Mouse (Mus musculus) urinary bladder, adult 18-20 months (tissue): Measurements from ENCODE around the gene Slc25a26.
"Not testable (repeated sequence)": the region's sequence is repeated elsewhere in the genome, so short reads cannot be mapped to it uniquely, and the experiment has no call there.

Source experiments
- DNase-seq, 2 experiments: peaks; one replicate each; pipeline ENCODE4 v3.0.0; 2022; ENCODE audit warnings: low spot score in 2 of 2, mixed read lengths in 2 of 2

Gene Slc25a26

DNA sequence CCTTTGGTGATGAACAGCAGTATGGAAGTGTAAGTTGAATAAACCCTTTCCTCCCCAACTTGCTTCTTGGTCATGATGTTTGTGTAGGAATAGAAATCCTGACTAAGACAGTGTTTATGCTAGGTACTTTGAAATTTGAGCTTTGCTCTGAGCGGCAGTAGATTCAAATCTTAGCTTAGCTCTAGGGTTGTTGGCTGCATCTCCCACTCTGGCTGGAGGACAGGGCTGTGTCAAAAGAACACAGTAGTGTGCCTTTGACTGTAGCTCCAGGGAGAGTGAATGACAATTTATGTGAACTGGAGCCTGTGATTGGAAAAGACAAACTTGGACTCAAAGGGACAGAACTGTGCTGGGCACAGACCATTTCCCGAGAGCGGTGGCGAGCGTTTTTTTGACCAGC is 53.0 kb downstream of the Slc25a26 start:
- DNase-seq = no peak

DNA sequence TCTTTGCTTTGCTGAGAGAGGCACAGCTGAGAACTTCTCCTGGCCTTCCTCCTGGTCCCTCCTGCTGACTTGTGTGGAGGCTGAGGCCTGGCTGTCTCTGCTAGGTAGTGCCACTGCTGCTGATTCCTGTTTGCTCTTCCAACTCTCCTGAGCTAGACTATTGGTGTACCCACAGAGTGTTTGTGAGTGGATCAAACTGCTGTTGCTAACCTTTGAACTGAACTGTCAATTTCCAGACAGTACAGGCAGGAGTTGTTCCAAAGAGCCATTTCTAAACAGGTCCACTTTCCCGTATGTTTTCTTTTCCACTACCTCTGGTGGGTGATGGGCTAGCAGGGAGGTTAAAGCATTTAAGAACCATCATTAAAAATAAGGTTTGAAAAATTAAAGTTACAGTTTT is 58.5 kb downstream of the Slc25a26 start:
- DNase-seq = not testable (repeated sequence)

DNA sequence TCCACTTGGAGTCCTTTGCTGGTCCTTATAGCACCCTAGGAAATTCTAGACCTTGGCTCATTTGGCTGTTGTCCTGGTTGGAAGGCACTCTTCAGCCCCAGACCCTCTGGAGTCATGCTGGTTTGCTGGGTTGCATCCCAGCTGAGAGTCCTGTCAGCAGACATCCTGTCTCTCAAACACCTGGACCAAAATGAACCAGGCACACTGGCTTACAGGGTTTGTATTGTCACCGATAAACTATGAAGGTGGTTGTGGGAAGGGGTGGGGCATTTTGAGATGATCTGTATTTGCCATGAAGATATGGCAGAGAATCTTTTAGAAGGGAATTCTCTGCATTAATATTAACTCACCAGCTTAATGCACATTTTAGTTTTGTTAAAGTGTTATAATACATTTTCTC is 60.8 kb downstream of the Slc25a26 start:
- no peak for DNase-seq

GRCm38 (mm10) chr6:94561346-94561745 is 61.2 kb downstream of the Slc25a26 start:
- DNase-seq = no peak

GRCm38 (mm10) chr6:94563203-94563940 is 63.2 kb downstream of the Slc25a26 start:
- no peak for DNase-seq

DNA sequence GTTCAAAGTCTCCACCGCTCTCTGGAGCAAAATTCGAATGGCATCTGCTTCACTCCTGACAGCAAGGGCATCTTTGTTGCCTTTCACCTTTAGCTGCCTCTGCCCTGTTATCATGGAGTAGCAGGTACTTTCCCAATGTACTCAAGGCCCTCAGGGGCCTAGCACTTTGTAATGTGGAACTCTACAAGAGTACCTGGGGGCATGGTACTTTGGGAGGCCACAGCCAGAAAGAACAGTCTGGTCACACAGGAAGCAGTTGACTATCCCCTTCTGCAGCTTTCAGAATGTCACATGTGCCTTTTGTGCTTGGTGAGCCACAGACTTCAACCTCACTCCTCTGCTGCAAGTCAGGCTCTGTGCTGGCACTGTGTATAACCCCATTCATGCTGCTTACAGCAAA is 65.6 kb downstream of the Slc25a26 start:
- DNase-seq = no peak

- no peak for DNase-seq
Observed at GRCm38 (mm10) chr6:94568040-94568439, 67.9 kb downstream of the Slc25a26 start.

DNA sequence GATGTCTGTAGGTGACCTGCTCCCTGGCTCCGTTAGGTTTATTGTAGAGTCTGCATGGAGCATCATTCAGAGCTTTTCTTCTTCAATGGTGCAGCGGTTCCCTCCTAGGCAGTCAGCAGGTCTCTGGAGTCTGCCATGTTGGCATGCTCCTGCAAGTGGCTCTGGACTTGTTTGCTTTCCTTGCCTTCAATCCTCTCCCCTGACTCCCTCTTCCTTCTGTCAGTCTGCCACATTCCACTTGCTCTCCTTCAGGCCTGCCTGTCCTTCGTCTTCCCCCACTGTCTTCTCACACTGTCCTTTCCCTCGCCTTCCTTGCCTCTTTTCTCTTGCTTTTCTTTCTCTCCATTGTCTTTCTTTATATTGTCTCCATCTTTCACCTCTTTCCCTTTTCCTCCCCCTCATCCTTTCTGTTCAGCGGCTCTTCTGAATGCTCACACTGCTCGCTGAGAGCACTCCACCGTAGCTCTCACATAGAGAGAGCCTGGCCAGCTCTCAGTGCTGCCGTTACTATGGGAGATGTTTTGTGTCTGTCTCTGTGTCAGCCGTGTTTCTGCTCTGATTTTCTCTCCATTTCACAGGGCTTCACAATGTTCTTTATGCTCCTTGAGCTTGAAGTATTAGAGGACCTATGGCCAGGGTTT is 75.5 kb downstream of the Slc25a26 start:
- DNase-seq = no peak

DNA sequence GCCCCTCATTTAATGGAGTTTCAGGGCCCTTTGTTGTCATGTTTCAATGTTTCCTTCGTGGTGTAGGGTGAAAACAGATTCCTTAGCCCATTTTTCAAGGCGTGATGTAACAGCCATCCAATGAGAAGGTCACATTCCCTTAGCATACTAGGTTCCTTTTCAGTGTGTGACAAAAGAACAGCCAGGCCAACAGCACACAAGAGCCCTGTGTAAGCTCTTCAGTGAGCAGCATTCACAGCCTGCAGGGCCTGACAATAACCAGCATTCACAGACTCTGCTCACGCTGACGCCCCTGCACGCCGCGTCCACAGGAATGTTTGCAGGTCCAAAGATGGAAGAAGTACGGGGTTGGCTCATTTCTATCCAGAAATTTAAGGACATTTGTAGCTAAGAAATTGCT is 77.9 kb downstream of the Slc25a26 start:
- DNase-seq = no peak

DNA sequence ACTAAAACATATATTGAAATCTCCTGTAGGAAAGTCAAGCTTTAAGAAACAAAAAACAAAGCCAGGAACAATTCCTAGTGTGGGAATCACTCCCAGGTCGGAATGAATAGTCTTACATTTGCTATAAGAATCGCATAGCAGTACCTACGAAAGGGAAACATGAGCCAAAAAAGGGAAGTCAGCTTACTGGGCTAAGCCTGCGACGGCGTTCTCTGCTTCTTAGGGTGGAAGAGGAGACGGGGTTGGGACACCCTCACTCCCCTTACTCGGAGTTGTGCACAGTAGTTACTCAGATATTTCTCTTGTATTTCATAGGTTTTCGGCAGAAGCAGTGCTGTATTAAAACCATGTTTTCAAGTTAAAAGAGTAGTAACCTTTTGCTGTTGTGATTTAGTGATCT is 81.9 kb downstream of the Slc25a26 start:
- no peak for DNase-seq

DNA sequence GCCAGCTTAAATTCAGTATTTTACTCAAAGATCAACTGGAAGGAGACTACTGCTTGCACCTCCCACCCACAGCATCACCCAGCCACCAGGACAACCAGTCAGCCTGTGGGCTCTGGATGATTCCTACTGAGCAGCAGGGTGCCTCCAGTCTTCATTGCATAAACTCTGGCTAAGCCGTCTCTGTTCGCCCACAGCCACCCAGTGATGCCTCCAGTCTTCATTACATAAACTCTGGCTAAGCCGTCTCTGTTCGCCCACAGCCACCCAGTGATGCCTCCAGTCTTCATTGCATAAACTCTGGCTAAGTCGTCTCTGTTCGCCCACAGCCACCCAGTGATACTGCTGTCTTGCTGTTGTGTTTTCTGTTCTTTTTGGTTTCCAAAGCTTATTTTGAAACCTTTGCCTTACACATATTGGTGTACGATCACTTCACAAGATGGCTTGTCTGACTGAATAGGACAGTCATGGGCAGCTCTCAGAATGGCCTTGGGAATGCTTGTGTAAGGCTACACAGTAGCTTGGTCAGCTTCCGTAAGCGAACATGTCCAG is 84.1 kb downstream of the Slc25a26 start:
- no peak for DNase-seq

GRCm38 (mm10) chr6:94584976-94585375 is 84.8 kb downstream of the Slc25a26 start:
- DNase-seq = no peak

- DNase-seq = no peak
Observed at GRCm38 (mm10) chr6:94588365-94588764, 88.2 kb downstream of the Slc25a26 start.

DNA sequence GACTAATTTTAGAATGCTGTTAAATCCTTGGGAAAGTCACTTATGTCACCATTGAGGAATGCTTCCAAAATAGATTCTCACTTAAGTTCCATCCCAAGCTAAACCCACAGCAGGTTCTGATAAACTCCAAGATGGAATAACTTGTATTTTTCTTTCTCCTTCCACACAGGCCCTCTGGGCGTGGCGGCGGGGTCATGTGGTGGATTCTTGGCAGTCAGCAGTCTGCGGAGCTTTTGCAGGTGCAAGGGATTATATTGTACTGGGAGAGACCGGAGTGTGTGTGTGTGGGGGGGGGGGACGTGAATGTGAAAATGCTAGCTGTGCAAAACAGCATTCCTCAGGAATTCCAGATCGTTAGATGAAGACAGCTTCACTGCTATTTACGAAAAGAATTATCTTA is 92.1 kb downstream of the Slc25a26 start:
- DNase-seq = no peak

- no peak for DNase-seq
Observed at GRCm38 (mm10) chr6:94592710-94593109, 92.6 kb downstream of the Slc25a26 start.

DNA sequence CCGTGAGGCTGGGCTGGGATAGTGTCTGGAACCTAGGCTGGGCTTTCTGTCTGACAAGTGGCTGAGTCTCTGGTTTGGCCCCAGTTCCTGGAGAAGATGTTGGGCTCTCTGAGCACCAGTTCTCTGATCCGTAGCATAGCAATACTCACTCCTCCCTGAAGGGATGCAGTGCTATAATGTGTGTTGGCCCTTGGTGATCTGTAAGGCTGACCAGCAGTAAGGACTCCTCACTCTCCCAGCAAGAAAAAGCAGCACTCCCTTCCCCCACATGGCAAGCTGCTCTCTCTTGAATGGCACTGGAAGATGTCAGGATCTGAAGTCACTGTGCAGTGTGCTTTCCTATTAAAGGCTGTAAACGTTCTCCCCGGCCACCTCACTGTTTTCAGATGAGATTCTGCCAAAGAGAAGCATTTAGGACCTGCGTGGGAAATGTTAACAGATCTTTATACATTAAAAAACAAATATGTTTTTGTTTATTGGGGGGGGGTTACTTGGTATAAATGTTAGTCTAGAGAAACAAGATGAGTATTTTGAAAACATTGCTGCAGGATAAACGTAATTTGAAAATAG is 94.0 kb downstream of the Slc25a26 start:
- DNase-seq = no peak

GRCm38 (mm10) chr6:94594711-94595110 is 94.6 kb downstream of the Slc25a26 start:
- DNase-seq = no peak

DNA sequence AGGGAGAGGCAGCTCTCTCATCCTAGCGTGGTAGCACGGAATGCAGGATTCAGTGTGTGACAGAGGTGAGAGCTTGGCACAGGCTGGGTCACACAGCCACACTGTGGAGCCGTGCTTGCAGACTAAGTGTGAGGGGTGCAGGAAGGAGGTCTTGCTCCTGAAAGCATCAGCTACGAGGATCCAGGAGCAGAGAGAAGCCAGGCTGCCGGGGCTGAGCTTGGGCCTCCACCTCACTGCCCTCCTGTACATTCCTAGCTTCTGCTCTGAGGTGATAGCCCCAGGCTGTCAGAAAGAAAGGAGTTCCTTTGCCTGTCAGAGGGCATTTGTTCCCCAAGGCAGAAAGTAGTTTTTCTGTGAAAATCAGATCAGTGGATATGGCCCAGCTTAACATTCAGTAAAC is 95.1 kb downstream of the Slc25a26 start:
- DNase-seq = no peak

- DNase-seq = no peak
Observed at GRCm38 (mm10) chr6:94596051-94596760, 96.1 kb downstream of the Slc25a26 start.

DNA sequence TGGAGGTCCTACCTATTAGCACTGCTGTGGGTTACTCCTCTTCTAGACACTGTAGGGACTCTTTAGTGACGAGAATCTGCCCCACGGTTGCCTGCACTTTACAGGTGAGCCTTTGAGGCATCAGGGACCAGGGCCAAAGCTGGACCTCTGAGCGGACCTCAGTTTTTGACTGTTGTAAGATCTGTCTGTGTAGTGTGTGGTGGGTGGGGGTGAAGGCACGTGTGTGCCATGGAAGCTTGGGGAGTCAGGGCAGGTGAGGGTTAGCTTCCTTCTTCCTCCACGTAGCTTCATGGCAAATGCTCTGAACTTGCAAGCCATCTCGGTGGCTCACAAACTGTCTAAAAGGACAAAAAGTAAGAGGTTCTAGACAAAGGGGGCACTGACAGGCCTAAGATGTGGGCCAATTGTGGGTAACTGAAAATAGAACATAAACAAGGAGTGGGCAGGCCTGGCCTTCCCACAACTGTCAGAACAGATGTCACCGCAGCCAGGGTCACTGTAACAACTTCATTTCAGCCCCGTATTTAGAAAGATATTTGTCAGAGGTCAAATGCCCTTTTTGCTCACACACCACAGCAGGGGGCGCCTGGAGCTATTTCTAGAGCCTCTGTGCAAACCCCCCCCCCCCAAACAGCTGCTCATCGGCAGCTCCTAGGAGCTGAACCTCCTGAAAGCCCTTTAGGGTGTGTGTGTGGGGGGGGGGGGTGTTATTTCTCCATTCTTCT is 96.8 kb downstream of the Slc25a26 start:
- DNase-seq = no peak

DNA sequence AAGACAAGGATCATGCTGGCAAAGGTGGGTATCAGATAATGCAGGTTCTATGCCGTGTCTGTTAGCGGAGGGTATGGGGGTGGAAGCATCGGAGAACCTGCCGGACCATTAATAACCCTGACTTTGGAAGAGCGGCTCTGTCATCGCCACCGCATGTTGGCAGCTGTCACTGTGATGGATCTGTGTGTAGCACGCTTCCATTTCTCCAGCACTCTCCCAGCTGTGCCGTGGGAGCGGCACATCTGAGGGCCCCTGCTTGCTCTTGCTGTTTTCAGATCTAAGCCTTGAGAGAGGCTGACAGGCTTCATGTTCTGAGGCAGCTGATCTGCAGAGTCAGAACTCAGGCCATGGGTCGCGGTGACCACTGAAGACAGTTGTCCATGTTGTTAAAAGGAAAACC is 98.3 kb downstream of the Slc25a26 start:
- DNase-seq = no peak

DNA sequence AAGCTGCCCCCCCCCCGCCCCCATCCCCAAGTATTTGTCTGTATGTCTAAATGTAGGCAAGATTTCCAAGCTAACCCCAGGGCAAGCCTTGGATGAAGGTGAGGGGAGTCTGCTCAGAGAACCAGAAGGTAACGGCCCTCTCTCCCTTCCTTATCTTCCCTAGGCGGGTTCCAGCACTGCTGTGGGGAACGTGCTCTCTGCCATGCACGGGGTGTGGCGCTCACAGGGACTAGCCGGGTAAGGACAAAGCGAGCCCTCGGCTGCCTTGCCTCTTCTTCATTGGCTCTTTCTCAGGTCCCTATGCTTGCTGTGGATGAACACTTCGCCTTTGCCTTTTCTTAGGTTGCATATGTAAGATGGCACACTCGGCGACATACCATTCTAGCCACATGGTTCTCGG is 98.9 kb downstream of the Slc25a26 start:
- no peak for DNase-seq
